Comparison of ENCODE assay signal across 8 mouse cellular contexts in genomic region chr6:37097356-37098155, GRCm38 (mm10).
DNase-seq lines count a peak whose midpoint lies in the region; ATAC-seq and TF ChIP-seq lines count a peak whose summit lies in the region.

No protein-coding gene starts in this region.

- no peaks in the 10 kb centered on the region for H3K27me3 ChIP-seq in forebrain, embryonic 12.5 days
- no peaks in the 10 kb centered on the region for H3K27me3 ChIP-seq in heart, postnatal 0 days (ENCODE audit: control insufficient read depth, insufficient read depth, low read length)

- peak; percentile 8 to 18 for DNase-seq in CD8-positive naive resting alpha-beta T cell, adult 2 months (ENCODE audit: low read depth in 2 of 2, low spot score in 2 of 2)
- peak; percentile 37 for DNase-seq in c-Kit-negative CD71-positive TER-119-positive erythroid progenitor cells, embryonic 14.5 days (ENCODE audit: low read depth, low spot score)
- DNase-seq in heart, postnatal 0 days (ENCODE audit: low spot score) = peak; percentile 82
- DNase-seq in kidney, postnatal 36 days = peak; percentile 82 to 94
- peak; percentile 67 to 68 for DNase-seq in lung, adult 18-20 months
- DNase-seq in thymus, adult 18-20 months = peak; percentile 16 to 17

- H3K27ac ChIP-seq in forebrain, embryonic 12.5 days = no peak overlapping the region
- peak overlapping the region; percentile 64 for H3K27ac ChIP-seq in heart, postnatal 0 days (ENCODE audit: low read depth)
- H3K27ac ChIP-seq in olfactory bulb, adult 2 months (ENCODE audit: insufficient read depth, low read depth, low read length) = no peak overlapping the region

- no peaks in the 10 kb centered on the region for H3K36me3 ChIP-seq in forebrain, embryonic 12.5 days (replicated peaks)
- no peaks in the 10 kb centered on the region for H3K36me3 ChIP-seq in heart, postnatal 0 days (replicated peaks; ENCODE audit: control insufficient read depth, insufficient read depth, low read length)

- 52% methylated on average over 18 of the region's 18 CpGs for WGBS in forebrain, embryonic 12.5 days
- 44% methylated on average over 18 of the region's 18 CpGs for WGBS in heart, postnatal 0 days
- WGBS in olfactory bulb, adult 2 months = 44% methylated on average over 18 of the region's 18 CpGs

- no peaks in the 10 kb centered on the region for H3K9me3 ChIP-seq in forebrain, embryonic 12.5 days
- H3K9me3 ChIP-seq in heart, postnatal 0 days (replicated peaks; ENCODE audit: control insufficient read depth, low read length) = no peaks in the 10 kb centered on the region

- peak; percentile 91 for TF ChIP-seq CTCF in heart, postnatal 0 days (IDR thresholded peaks at IDR 0.05; ENCODE audit: low read depth)
- TF ChIP-seq CTCF in olfactory bulb, adult 2 months (IDR thresholded peaks at IDR 0.05; ENCODE audit: insufficient read depth, low read depth, low read length) = peak; percentile 64

- no peak overlapping the region for H3K4me3 ChIP-seq in forebrain, embryonic 12.5 days (replicated peaks)
- H3K4me3 ChIP-seq in heart, postnatal 0 days (ENCODE audit: low read depth, low read length) = peak overlapping the region; percentile 39
- H3K4me3 ChIP-seq in olfactory bulb, adult 2 months (ENCODE audit: insufficient read depth, low read depth, low read length) = no peak overlapping the region

- no peak overlapping the region for H3K4me2 ChIP-seq in forebrain, embryonic 12.5 days
- peak overlapping the region; percentile 75 for H3K4me2 ChIP-seq in heart, postnatal 0 days (ENCODE audit: low read depth, low read length)

- no peak for TF ChIP-seq POLR2A in olfactory bulb, adult 2 months (IDR thresholded peaks at IDR 0.05; ENCODE audit: insufficient read depth, low read depth, low read length)

- peaks cover 4% of the 10 kb centered on the region; the same call in 1 of the 2 replicates for H3K4me1 ChIP-seq in forebrain, embryonic 12.5 days
- H3K4me1 ChIP-seq in heart, postnatal 0 days (ENCODE audit: control insufficient read depth, insufficient read depth) = peaks cover 3% of the 10 kb centered on the region; the same call in 1 of the 2 replicates
- H3K4me1 ChIP-seq in olfactory bulb, adult 2 months (ENCODE audit: control insufficient read depth, insufficient read depth, low read length) = peaks cover 3% of the 10 kb centered on the region; the same call in 1 of the 2 replicates

- no peak overlapping the region for H3K9ac ChIP-seq in forebrain, embryonic 12.5 days
- H3K9ac ChIP-seq in heart, postnatal 0 days (replicated peaks; ENCODE audit: low read depth, low read length) = 0 out of 2 replicates have a peak overlapping the region, but pooled peaks have one; percentile 20

- no peak for TF ChIP-seq EP300 in heart, postnatal 0 days (IDR thresholded peaks at IDR 0.05; ENCODE audit: low read depth)

- ATAC-seq in forebrain, embryonic 12.5 days (ENCODE audit: low FRiP score) = peak; percentile 79; the same call in 1 of the 2 replicates
- peak; percentile 82 for ATAC-seq in heart, postnatal 0 days (ENCODE audit: insufficient read depth, low read depth)

Comparison
In these comparisons a context has a peak if more than half of its experiments do, and no peak if none do; other contexts are left out.
1. DNase-seq: peak in every context shown above with its lines; median percentile 88 in kidney, postnatal 36 days; 82 in heart, postnatal 0 days; 68 in lung, adult 18-20 months; 37 in c-Kit-negative CD71-positive TER-119-positive erythroid progenitor cells, embryonic 14.5 days; 16 in thymus, adult 18-20 months; 13 in CD8-positive naive resting alpha-beta T cell, adult 2 months.